Comparison of ENCODE assay signal across 15 mouse cellular contexts in the genomic region with DNA sequence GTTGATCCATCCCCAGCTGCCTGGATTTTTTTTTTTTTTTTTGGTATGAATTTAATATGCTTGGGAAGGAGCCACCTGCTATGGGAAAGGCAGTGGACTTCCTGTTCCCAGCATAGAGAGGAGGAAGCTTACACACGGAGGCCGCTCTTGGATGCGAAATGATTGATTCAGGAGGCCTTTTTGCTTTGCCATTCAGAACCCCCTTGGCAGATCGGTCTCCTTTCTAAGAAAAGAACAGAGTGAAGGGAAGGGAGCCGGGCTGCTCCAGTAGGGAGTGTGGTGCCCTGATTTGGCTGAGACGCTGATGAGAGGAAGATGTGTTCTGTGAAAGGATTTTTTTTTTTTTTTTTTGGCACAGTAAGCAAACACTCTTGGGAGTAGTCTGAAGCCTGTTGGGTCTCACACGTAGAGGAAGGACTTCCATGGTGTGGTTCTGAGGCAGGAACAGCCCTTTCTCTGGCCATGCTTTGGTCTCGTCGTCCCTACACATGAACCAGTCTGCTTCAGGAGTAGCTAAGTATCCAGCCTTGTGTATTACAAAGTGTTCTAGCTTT. TPM values are rescaled to one million over a fixed set of nuclear protein-coding genes. Genes with fewer than 3 reads are reported as not detected.
DNase-seq lines count a peak whose midpoint lies in the region; ATAC-seq and TF ChIP-seq lines count a peak whose summit lies in the region.
"Had no signal": no experiment of that assay in that cellular context is flagged by ENCODE, and none has a peak within 500 bp of the region (broad histone marks: within the 10 kb centered on the region; RNA-seq: fewer than 3 reads in every experiment).

No protein-coding gene starts in this region.

- H3K27ac ChIP-seq in kidney, adult 2 months (ENCODE audit: insufficient read depth, low read depth, low read length): no peak overlapping the region
- H3K27ac ChIP-seq: limb, embryonic 15.5 days had no signal

- TF ChIP-seq POLR2A in kidney, adult 2 months (IDR thresholded peaks at IDR 0.05; ENCODE audit: low read depth, low read length): no peak
- no peak for TF ChIP-seq POLR2A in brain, embryonic 14.5 days (IDR thresholded peaks at IDR 0.05; ENCODE audit: borderline replicate concordance, extremely low read depth, insufficient read depth, insufficient read length, poor library complexity, severe bottlenecking)

- H3K4me1 ChIP-seq in kidney, adult 2 months (ENCODE audit: control insufficient read depth, insufficient read depth, low read length): 0 out of 2 replicates have a peak, but pooled peaks cover 3% of the 10 kb centered on the region

- DNase-seq in frontal cortex, postnatal 25 days (ENCODE audit: low spot score in 2 of 2): no peak
- peak; percentile 25 for DNase-seq in kidney, adult 2 months
- no peak for DNase-seq in kidney, postnatal 25 days
- peak; percentile 48 for DNase-seq in brain, embryonic 14.5 days (ENCODE audit: low read depth)
- DNase-seq in layer of hippocampus, postnatal 36 days: peak; percentile 32 to 36
- DNase-seq in thymus, postnatal 36 days: no peak
- DNase-seq in testis, postnatal 14 days (ENCODE audit: low spot score): no peak
- DNase-seq: lung, postnatal 10 days; spleen, adult 18-20 months had no signal

- peaks cover 4% of the 10 kb centered on the region; the same call in 1 of the 2 replicates for H3K36me3 ChIP-seq in kidney, adult 2 months (ENCODE audit: control insufficient read depth, insufficient read depth, low read length)

- H3K4me3 ChIP-seq in kidney, adult 2 months (ENCODE audit: insufficient read depth, low read depth, low read length): no peak overlapping the region
- H3K4me3 ChIP-seq: limb, embryonic 15.5 days; midbrain, embryonic 13.5 days had no signal

- no peaks in the 10 kb centered on the region for H3K27me3 ChIP-seq in kidney, adult 2 months (replicated peaks; ENCODE audit: control insufficient read depth, insufficient read depth, low read length)
- H3K27me3 ChIP-seq: limb, embryonic 15.5 days; midbrain, embryonic 13.5 days had no signal

- ATAC-seq in frontal cortex, adult (ENCODE audit: low TSS enrichment): peak; percentile 81
- ATAC-seq: midbrain, embryonic 13.5 days had no signal

- no peak for TF ChIP-seq CTCF in kidney, adult 2 months (conservative IDR thresholded peaks at IDR 0.05; ENCODE audit: insufficient read depth, insufficient read length, low read depth, low read length)
- no peak for TF ChIP-seq CTCF in brain, embryonic 14.5 days (IDR thresholded peaks at IDR 0.05; ENCODE audit: borderline replicate concordance, extremely low read depth, insufficient read depth, insufficient read length)

- 62% methylated on average over 9 of the region's 9 CpGs for WGBS in kidney, adult 2 months

RNA-seq across cellular contexts. Expression of gene Pgpep1l, which starts 42.3 kb away (rescaled TPM):
- 0.16 and 1.1 TPM in 2 replicates for polyA plus RNA-seq in kidney, adult 2 months (2012; rRNA removed)
- polyA plus RNA-seq in brain, embryonic 14.5 days (2012; rRNA removed): 0.14 and 0.41 TPM in 2 replicates
- total RNA-seq in layer of hippocampus, postnatal 36 days (2021): 1 to 10 TPM; 2.3 to 2.9 TPM
- total RNA-seq: common myeloid progenitor, adult 5-6 weeks had no signal
- polyA plus RNA-seq: C2C12; midbrain, embryonic 13.5 days; neural tube, embryonic 14.5 days had no signal

RNA-seq across cellular contexts. Expression of gene Fam169b, which starts 51.9 kb away (rescaled TPM):
- 7.9 and 11.3 TPM in 2 replicates for polyA plus RNA-seq in kidney, adult 2 months (2012; rRNA removed)
- polyA plus RNA-seq in brain, embryonic 14.5 days (2012; rRNA removed): 0.05 and 0.10 TPM in 2 replicates
- under 1 TPM; 0.51 to 0.92 TPM for total RNA-seq in layer of hippocampus, postnatal 36 days (2021)
- polyA plus RNA-seq: midbrain, embryonic 13.5 days; neural tube, embryonic 14.5 days had no signal

Comparison
In these comparisons a context has a peak if more than half of its experiments do, and no peak if none do; other contexts are left out.
1. DNase-seq: peak in kidney, adult 2 months (single experiment), brain, embryonic 14.5 days (single experiment) and layer of hippocampus, postnatal 36 days (2 of 2); none in frontal cortex, postnatal 25 days (0 of 2), kidney, postnatal 25 days (0 of 2), thymus, postnatal 36 days (0 of 2) and testis, postnatal 14 days (single experiment).